Mouse (Mus musculus) neural tube, embryonic 15.5 days (tissue): ENCODE results near the gene Tfap4. TPM values are rescaled to one million over a fixed set of nuclear protein-coding genes. Genes with fewer than 3 reads are reported as not detected.
"Not testable (repeated sequence)": the region's sequence is repeated elsewhere in the genome, so short reads cannot be mapped to it uniquely, and the experiment has no call there.

ENCODE experiments used
- ATAC-seq: fragments of 200-750 bp; cut with Nextera tagmentation; 2 replicates; pipeline ENCODE4 v1.8.0; 2017; ENCODE audit warnings: mild to moderate bottlenecking, moderate TSS enrichment, moderate library complexity; ENCODE audit not compliant: low FRiP score
- H3K27ac ChIP-seq: fragments of 300-500 bp; sonication (generic); replicated peaks from 2 replicates; pipeline ENCODE4 v1.5.1; 2015; ENCODE audit warnings: mild to moderate bottlenecking, inconsistent platforms
- H3K27me3 ChIP-seq: fragments of 300-500 bp; sonication (generic); replicated peaks from 2 replicates; pipeline ENCODE4 v1.6.1; 2015; ENCODE audit warnings: inconsistent platforms
- H3K36me3 ChIP-seq: fragments of 300-500 bp; sonication (generic); 2 replicates; pipeline ENCODE4 v1.6.1; 2015; ENCODE audit warnings: inconsistent platforms
- H3K4me1 ChIP-seq: fragments of 300-500 bp; sonication (generic); 2 replicates; pipeline ENCODE4 v1.6.1; 2015; ENCODE audit warnings: inconsistent platforms
- H3K4me2 ChIP-seq: fragments of 300-500 bp; sonication (generic); 2 replicates; pipeline ENCODE4 v1.6.1; 2015; ENCODE audit warnings: inconsistent platforms, mild to moderate bottlenecking, moderate library complexity
- H3K4me3 ChIP-seq: fragments of 300-500 bp; sonication (generic); replicated peaks from 2 replicates; pipeline ENCODE4 v1.5.1; 2015; ENCODE audit warnings: mild to moderate bottlenecking, inconsistent platforms
- H3K9ac ChIP-seq: fragments of 300-500 bp; sonication (generic); replicated peaks from 2 replicates; pipeline ENCODE4 v1.6.1; 2015; ENCODE audit warnings: mild to moderate bottlenecking, inconsistent platforms
- H3K9me3 ChIP-seq: fragments of 300-500 bp; sonication (generic); replicated peaks from 2 replicates; pipeline ENCODE4 v1.6.1; 2016; ENCODE audit warnings: inconsistent platforms
- WGBS: fragments of 180-500 bp; shearing (Covaris S2); methylation state at CpG from one replicate; pipeline ENCODE4 v1.1.7; 2015; ENCODE audit warnings: mixed read lengths; 5-methylcytosine and 5-hydroxymethylcytosine counted together
- polyA plus RNA-seq: library from polyadenylated mRNA; unstranded; fragments of >200 nt; fragmentation: Nextera tagmentation; extraction: Ambion mirVana; gene quantifications from 2 replicates; pipeline ENCODE4 v1.2.1, GENCODE M21; 2015

The Tfap4 gene
- polyA plus RNA-seq, 1 experiment from 2014 or later: 8.6 TPM

- Histone ChIP-seq H3K27me3 (no peaks in the 10 kb centered on the region), H3K4me1 (peaks cover 28% of the 10 kb centered on the region), H3K27ac (peak overlapping the region; percentile 79), H3K9me3 (no peaks in the 10 kb centered on the region), H3K9ac (0 out of 2 replicates have a peak overlapping the region, but pooled peaks have one; percentile 7), H3K4me3 (no peak overlapping the region), H3K36me3 (0 out of 2 replicates have a peak, but pooled peaks cover 4% of the 10 kb centered on the region), H3K4me2 (no peak overlapping the region)
- WGBS: 56% methylated on average over 5 of the region's 5 CpGs
- no peak for ATAC-seq
Observed at GRCm38 (mm10) chr16:4587516-4588210, 28.0 kb upstream of the Tfap4 start.

GRCm38 (mm10) chr16:4586531-4587123 lies 27.0 kb upstream of the Tfap4 start:
- Histone ChIP-seq H3K9me3 (no peaks in the 10 kb centered on the region), H3K4me3 (peak overlapping the region; percentile 53), H3K36me3 (0 out of 2 replicates have a peak, but pooled peaks cover 4% of the 10 kb centered on the region), H3K4me2 (peak overlapping the region; percentile 72), H3K27me3 (no peaks in the 10 kb centered on the region), H3K4me1 (peaks cover 20% of the 10 kb centered on the region), H3K9ac (peak overlapping the region; percentile 46), H3K27ac (peak overlapping the region; percentile 79)
- ATAC-seq: peak; percentile 94
- under 1% methylated on average over 43 of the region's 43 CpGs for WGBS

- H3K4me2 ChIP-seq: peak overlapping the region; percentile 72
- peaks cover 20% of the 10 kb centered on the region for H3K4me1 ChIP-seq
- ATAC-seq: peak; percentile 56
- H3K27me3 ChIP-seq: no peaks in the 10 kb centered on the region
- H3K27ac ChIP-seq: peak overlapping the region; percentile 79
- 0 out of 2 replicates have a peak, but pooled peaks cover 3% of the 10 kb centered on the region for H3K36me3 ChIP-seq
- 9% methylated on average over 14 of the region's 14 CpGs for WGBS
- H3K4me3 ChIP-seq: peak overlapping the region; percentile 53
- no peaks in the 10 kb centered on the region for H3K9me3 ChIP-seq
- peak overlapping the region; percentile 46 for H3K9ac ChIP-seq
Observed at GRCm38 (mm10) chr16:4585642-4586530, 26.2 kb upstream of the Tfap4 start.

GRCm38 (mm10) chr16:4584438-4584837 lies 24.8 kb upstream of the Tfap4 start:
- H3K27ac ChIP-seq: no peak overlapping the region
- 79% methylated on average over 5 of the region's 5 CpGs for WGBS
- peaks cover 20% of the 10 kb centered on the region for H3K4me1 ChIP-seq
- ATAC-seq: no peak
- H3K27me3 ChIP-seq: no peaks in the 10 kb centered on the region
- no peak overlapping the region for H3K9ac ChIP-seq
- no peaks in the 10 kb centered on the region for H3K36me3 ChIP-seq
- H3K4me3 ChIP-seq: no peak overlapping the region
- H3K9me3 ChIP-seq: no peaks in the 10 kb centered on the region
- H3K4me2 ChIP-seq: no peak overlapping the region

GRCm38 (mm10) chr16:4583807-4584206 lies 24.2 kb upstream of the Tfap4 start:
- Histone ChIP-seq H3K4me1 (peaks cover 20% of the 10 kb centered on the region), H3K4me2 (no peak overlapping the region), H3K36me3 (no peaks in the 10 kb centered on the region), H3K9me3 (no peaks in the 10 kb centered on the region), H3K4me3 (no peak overlapping the region), H3K27ac (no peak overlapping the region), H3K27me3 (no peaks in the 10 kb centered on the region), H3K9ac (no peak overlapping the region)
- WGBS: 94% methylated on average over 3 of the region's 3 CpGs
- no peak for ATAC-seq

GRCm38 (mm10) chr16:4581179-4581578 lies 21.5 kb upstream of the Tfap4 start:
- H3K9ac ChIP-seq, ATAC-seq: not testable (repeated sequence)
- 91% methylated on average over 4 of the region's 4 CpGs for WGBS

GRCm38 (mm10) chr16:4578630-4579029 lies 19.0 kb upstream of the Tfap4 start:
- no peak for ATAC-seq
- H3K27me3 ChIP-seq: no peaks in the 10 kb centered on the region
- H3K4me3 ChIP-seq: no peak overlapping the region
- H3K27ac ChIP-seq: no peak overlapping the region
- H3K9me3 ChIP-seq: no peaks in the 10 kb centered on the region
- H3K9ac ChIP-seq: no peak overlapping the region
- no peak overlapping the region for H3K4me2 ChIP-seq
- H3K36me3 ChIP-seq: no peaks in the 10 kb centered on the region
- H3K4me1 ChIP-seq: no peaks in the 10 kb centered on the region
- 63% methylated on average over 7 of the region's 7 CpGs for WGBS

More at GRCm38 (mm10) chr16:4581179-4581578, 21.5 kb upstream of the Tfap4 start:
- H3K4me1 ChIP-seq, H3K4me2 ChIP-seq, H3K27ac ChIP-seq, H3K36me3 ChIP-seq, H3K27me3 ChIP-seq, H3K9me3 ChIP-seq, H3K4me3 ChIP-seq: not testable (repeated sequence)

GRCm38 (mm10) chr16:4576873-4577272 lies 17.2 kb upstream of the Tfap4 start:
- no peaks in the 10 kb centered on the region for H3K36me3 ChIP-seq
- ATAC-seq: no peak
- H3K4me1 ChIP-seq: no peaks in the 10 kb centered on the region
- no peak overlapping the region for H3K9ac ChIP-seq
- H3K9me3 ChIP-seq: no peaks in the 10 kb centered on the region
- H3K4me2 ChIP-seq: no peak overlapping the region
- no peak overlapping the region for H3K27ac ChIP-seq
- no peak overlapping the region for H3K4me3 ChIP-seq
- no peaks in the 10 kb centered on the region for H3K27me3 ChIP-seq
- whole genome bisulfite sequencing: 71% methylated on average over 2 of the region's 2 CpGs

GRCm38 (mm10) chr16:4576038-4576437 lies 16.4 kb upstream of the Tfap4 start:
- Histone ChIP-seq H3K27me3 (no peaks in the 10 kb centered on the region), H3K9me3 (no peaks in the 10 kb centered on the region), H3K9ac (no peak overlapping the region), H3K4me2 (no peak overlapping the region), H3K4me3 (no peak overlapping the region), H3K36me3 (no peaks in the 10 kb centered on the region), H3K27ac (no peak overlapping the region), H3K4me1 (no peaks in the 10 kb centered on the region)
- 50% methylated on average over 2 of the region's 2 CpGs for WGBS
- no peak for ATAC-seq

- Histone ChIP-seq H3K4me1 (no peaks in the 10 kb centered on the region), H3K36me3 (no peaks in the 10 kb centered on the region), H3K27me3 (0 out of 2 replicates have a peak, but pooled peaks cover 2% of the 10 kb centered on the region), H3K9me3 (no peaks in the 10 kb centered on the region), H3K4me3 (no peak overlapping the region), H3K27ac (no peak overlapping the region), H3K9ac (no peak overlapping the region), H3K4me2 (no peak overlapping the region)
- ATAC-seq: no peak
- 66% methylated on average over 4 of the region's 4 CpGs for WGBS
Observed at GRCm38 (mm10) chr16:4570737-4571136, 11.1 kb upstream of the Tfap4 start.

- no peaks in the 10 kb centered on the region for H3K4me1 ChIP-seq
- no peak for ATAC-seq
- 17% methylated on average over 4 of the region's 4 CpGs for WGBS
- no peak overlapping the region for H3K27ac ChIP-seq
- no peaks in the 10 kb centered on the region for H3K9me3 ChIP-seq
- H3K4me3 ChIP-seq: no peak overlapping the region
- H3K27me3 ChIP-seq: 0 out of 2 replicates have a peak, but pooled peaks cover 2% of the 10 kb centered on the region
- H3K36me3 ChIP-seq: no peaks in the 10 kb centered on the region
- no peak overlapping the region for H3K4me2 ChIP-seq
- no peak overlapping the region for H3K9ac ChIP-seq
Observed at GRCm38 (mm10) chr16:4567912-4568311, 8.3 kb upstream of the Tfap4 start.
